Mouse (Mus musculus) embryonic facial prominence, embryonic 10.5 days (tissue): ENCODE measurements at regions not wholly inside any gene's neighbourhood (a gene's known extent, or its start where the extent isn't known, plus 50 kb on each side); places are given as distances from the start of the nearest gene placed in this dataset.

Source experiments
- DNase-seq: peaks from one replicate; pipeline ENCODE4 v3.0.0-alpha.2; 2017; ENCODE audit warnings: low spot score
- H3K27ac ChIP-seq: fragments of 300-500 bp; sonication (generic); replicated peaks from 2 replicates; pipeline ENCODE4 v1.5.1; 2016; ENCODE audit warnings: mild to moderate bottlenecking
- H3K27me3 ChIP-seq: fragments of 300-500 bp; sonication (generic); replicated peaks from 2 replicates; pipeline ENCODE4 v1.6.1; 2016; ENCODE audit warnings: low read depth, mild to moderate bottlenecking; ENCODE audit not compliant: poor library complexity, severe bottlenecking
- H3K36me3 ChIP-seq: fragments of 300-500 bp; sonication (generic); replicated peaks from 2 replicates; pipeline ENCODE4 v1.6.1; 2016; ENCODE audit warnings: mild to moderate bottlenecking, moderate library complexity
- H3K4me1 ChIP-seq: fragments of 300-500 bp; sonication (generic); 2 replicates; pipeline ENCODE4 v1.6.1; 2016
- H3K4me3 ChIP-seq: fragments of 300-500 bp; sonication (generic); 2 replicates; pipeline ENCODE4 v1.5.1; 2016; ENCODE audit warnings: mild to moderate bottlenecking, moderate library complexity
- H3K9me3 ChIP-seq: fragments of 300-500 bp; sonication (generic); 2 replicates; pipeline ENCODE4 v1.6.1; 2016; ENCODE audit warnings: mild to moderate bottlenecking
- WGBS: fragments of 180-500 bp; shearing (Covaris S2); methylation state at CpG from one replicate; pipeline ENCODE4 v1.1.7; 2016; 5-methylcytosine and 5-hydroxymethylcytosine counted together

DNA sequence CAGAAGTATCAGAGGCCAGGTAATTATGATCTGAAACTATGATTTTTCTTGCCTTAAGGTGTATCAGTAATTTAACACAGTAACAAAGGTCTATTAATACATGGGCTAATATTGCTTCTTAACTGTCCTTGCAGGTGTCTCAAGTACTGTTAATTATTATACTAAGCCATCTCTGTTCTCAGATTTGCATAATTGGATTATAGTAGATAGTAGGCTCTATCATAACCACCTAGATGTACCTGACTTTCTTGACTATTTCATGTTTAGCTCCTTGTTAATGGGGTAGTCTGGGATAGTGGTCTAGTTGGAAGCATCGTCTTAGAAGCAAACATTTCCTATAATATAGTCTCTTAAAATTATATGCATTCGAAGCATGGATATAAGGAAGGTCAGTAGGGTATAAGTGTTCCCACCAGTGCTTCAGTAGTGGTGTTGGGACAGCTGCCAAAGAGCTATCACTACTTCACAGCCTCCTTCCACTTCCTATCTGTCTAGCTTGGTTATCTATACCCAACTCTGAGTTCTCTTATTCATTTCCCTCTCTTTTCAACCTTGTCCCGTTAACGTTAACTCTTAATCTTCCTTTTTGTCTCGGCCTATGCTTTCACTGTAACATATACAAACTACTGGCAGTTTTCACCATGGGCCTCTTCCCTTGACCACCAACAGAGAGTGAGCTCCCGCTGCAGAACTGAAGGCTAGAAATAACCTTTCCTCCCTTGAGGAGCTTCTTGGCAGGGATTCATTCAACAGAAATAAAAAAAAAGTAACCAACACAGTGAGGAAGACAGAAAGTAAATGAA, 630.9 kb upstream of the Lcorl start:
- H3K27ac ChIP-seq, result no peak overlapping the region
- H3K36me3 ChIP-seq, result no peaks in the 10 kb centered on the region
- H3K9me3 ChIP-seq, result no peaks in the 10 kb centered on the region
- DNase-seq, result no peak
- 83% methylated on average over 6 of the region's 6 CpGs for WGBS
- no peaks in the 10 kb centered on the region for H3K27me3 ChIP-seq
- H3K4me3 ChIP-seq, result no peak overlapping the region
- H3K4me1 ChIP-seq, result no peaks in the 10 kb centered on the region

DNA sequence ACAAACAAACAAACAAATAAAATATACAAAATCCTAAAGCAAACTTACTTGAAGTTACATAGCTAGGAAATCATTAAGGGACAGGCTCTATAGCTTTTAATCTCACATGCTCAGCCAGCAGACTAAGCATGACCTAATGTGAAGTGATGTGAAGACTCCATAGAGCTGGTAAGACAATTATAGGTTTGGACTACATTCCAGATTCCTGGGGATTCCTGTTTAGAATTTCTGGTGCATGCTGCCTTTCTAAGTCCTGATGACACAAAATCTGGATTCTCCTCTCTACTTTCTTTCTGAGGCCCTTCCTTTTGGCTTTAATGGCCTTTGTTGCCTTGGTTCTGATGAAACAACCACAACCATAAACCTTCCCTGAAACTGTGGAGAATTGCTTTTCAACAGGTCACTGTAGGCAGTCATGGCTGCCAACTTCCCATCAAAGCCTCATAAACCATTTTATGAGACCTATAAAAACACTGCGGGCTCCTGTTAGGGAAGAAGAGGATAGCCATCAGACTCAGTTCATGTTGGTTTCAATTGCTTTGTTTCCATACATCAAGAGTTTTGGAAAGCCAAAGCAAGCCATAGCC, 629.4 kb upstream of the Lcorl start:
- Histone ChIP-seq H3K4me1 (no peaks in the 10 kb centered on the region), H3K27ac (no peak overlapping the region), H3K27me3 (no peaks in the 10 kb centered on the region), H3K9me3 (no peaks in the 10 kb centered on the region), H3K36me3 (no peaks in the 10 kb centered on the region), H3K4me3 (no peak overlapping the region)
- WGBS, result 94% methylated on average over 1 of the region's 1 CpGs
- DNase-seq, result no peak

DNA sequence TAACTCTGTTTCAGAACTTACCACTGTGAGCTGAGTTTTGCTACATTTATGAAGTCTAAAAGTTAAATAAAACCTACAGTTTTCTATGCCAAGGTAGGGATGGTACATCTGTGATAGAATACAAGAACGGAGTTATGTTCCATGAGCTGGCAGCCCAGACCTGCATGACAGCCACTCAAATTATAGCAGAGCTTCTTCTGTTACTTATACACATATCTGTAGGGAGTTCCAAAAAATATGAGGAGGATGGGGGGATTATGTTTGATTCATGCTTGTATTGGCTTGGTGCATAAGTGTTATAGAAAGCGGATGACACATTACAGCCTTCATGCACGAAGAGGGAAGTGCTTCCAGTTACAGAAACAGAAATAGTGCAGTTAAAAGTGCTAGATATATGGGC, 598.9 kb upstream of the Lcorl start:
- H3K9me3 ChIP-seq, result no peaks in the 10 kb centered on the region
- no peak for DNase-seq
- H3K4me1 ChIP-seq, result no peaks in the 10 kb centered on the region
- 93% methylated on average over 3 of the region's 3 CpGs for WGBS
- no peaks in the 10 kb centered on the region for H3K27me3 ChIP-seq
- H3K4me3 ChIP-seq, result no peak overlapping the region
- H3K27ac ChIP-seq, result no peak overlapping the region
- no peaks in the 10 kb centered on the region for H3K36me3 ChIP-seq

DNA sequence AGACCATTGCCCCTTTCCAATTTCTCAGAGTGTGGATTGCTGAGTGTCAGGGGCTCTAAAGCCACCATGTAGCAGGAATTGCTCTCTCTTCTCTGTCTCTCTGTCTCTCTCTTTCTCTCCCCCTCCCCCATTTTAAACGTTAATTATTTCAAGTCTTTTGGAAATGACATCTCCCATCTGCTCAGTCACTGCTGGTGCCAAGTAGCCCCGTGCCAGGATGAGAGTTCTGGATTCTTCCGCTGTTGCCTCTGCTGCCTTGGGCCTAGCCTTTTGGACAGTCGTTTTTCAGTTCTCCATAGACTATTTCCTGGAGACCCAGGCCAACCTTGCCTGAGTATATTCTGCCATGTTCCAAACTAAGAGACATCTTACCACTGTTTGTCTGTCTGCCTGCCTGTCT, 590.9 kb upstream of the Lcorl start:
- Histone ChIP-seq H3K27me3 (no peaks in the 10 kb centered on the region; the same call in 1 of the 2 replicates), H3K4me3 (no peak overlapping the region), H3K27ac (no peak overlapping the region), H3K36me3 (no peaks in the 10 kb centered on the region), H3K9me3 (no peaks in the 10 kb centered on the region), H3K4me1 (peaks cover 15% of the 10 kb centered on the region)
- no peak for DNase-seq
- WGBS, result 80% methylated on average over 4 of the region's 4 CpGs

DNA sequence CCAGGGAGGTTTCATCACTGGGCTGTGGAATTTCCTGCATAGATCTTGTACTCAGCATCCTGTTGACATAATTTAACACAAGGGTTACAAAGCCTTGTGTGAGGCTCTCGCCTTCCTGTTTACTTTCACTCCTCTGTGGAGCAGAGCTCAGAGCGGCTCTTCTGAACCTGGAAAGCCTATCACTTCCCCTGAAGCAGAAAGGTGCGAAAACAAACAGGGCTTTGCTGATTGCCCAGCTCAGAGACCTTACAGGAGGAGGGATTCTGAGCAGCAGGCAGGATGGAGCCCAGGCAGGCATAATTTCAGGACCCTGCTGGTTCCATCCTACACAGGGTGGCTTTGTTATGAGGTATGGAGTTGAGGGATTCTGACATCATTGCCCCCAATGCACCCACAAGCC, 588.4 kb upstream of the Lcorl start:
- 25% methylated on average over 3 of the region's 3 CpGs for WGBS

DNA sequence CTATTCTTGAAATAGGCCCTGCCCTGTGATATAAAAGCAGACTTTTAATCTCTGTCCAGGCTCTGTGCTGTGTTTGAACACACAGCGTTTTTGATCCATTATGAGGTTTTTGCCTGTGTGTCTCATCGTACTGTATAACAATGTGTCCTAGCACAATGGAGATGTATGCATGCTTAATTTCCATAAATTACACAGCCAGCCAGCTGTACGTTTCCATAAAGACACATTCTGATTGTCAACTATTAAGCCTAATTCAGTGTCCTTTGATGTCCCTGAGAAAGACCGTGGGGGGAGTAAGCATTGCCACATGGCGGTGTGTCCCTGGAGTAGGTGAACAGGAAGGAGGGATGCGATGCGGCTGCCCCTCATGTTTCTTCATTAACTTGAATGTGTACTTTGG, 587.7 kb upstream of the Lcorl start:
- Histone ChIP-seq H3K9me3 (no peaks in the 10 kb centered on the region), H3K4me1 (peaks cover 15% of the 10 kb centered on the region), H3K27me3 (no peaks in the 10 kb centered on the region; the same call in 1 of the 2 replicates), H3K36me3 (no peaks in the 10 kb centered on the region), H3K4me3 (no peak overlapping the region), H3K27ac (peak overlapping the region; percentile 63; the same call in 1 of the 2 replicates)
- WGBS, result 39% methylated on average over 7 of the region's 7 CpGs
- DNase-seq, result peak; percentile 51

More for the DNA sequence above, 588.4 kb upstream of the Lcorl start:
- Histone ChIP-seq H3K36me3 (no peaks in the 10 kb centered on the region), H3K27me3 (no peaks in the 10 kb centered on the region; the same call in 1 of the 2 replicates), H3K27ac (peak overlapping the region; percentile 63), H3K9me3 (no peaks in the 10 kb centered on the region), H3K4me3 (no peak overlapping the region), H3K4me1 (peaks cover 15% of the 10 kb centered on the region)
- peak; percentile 34 for DNase-seq

DNA sequence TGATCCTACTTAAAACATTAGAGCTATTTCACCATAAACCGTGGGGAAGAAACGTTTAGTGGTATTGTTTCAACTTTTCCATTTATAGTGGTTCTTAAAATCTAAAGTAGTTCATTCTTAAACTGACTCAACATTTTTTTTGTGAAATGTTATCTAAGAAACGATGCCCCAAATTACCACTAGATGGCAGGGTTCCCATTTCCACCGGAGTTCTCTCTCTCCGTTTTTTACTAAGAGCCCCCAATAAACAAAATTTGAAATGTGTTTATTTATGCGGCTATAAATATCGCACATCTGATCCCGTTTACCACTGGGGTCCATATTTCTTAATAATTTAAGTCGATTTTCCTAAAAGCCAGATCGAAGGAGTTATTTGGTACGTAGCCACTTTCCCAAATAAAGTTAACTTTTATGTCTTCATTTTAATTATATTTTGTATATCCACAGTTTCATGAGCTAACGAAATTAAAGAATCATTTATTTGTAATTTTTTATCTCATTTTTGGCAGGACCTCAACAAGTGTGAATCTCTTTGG, 586.5 kb upstream of the Lcorl start:
- H3K27ac ChIP-seq, result no peak overlapping the region
- WGBS, result 19% methylated on average over 12 of the region's 12 CpGs
- no peaks in the 10 kb centered on the region for H3K9me3 ChIP-seq
- no peaks in the 10 kb centered on the region; the same call in 1 of the 2 replicates for H3K27me3 ChIP-seq
- no peak overlapping the region for H3K4me3 ChIP-seq
- peaks cover 15% of the 10 kb centered on the region for H3K4me1 ChIP-seq
- H3K36me3 ChIP-seq, result no peaks in the 10 kb centered on the region
- no peak for DNase-seq

DNA sequence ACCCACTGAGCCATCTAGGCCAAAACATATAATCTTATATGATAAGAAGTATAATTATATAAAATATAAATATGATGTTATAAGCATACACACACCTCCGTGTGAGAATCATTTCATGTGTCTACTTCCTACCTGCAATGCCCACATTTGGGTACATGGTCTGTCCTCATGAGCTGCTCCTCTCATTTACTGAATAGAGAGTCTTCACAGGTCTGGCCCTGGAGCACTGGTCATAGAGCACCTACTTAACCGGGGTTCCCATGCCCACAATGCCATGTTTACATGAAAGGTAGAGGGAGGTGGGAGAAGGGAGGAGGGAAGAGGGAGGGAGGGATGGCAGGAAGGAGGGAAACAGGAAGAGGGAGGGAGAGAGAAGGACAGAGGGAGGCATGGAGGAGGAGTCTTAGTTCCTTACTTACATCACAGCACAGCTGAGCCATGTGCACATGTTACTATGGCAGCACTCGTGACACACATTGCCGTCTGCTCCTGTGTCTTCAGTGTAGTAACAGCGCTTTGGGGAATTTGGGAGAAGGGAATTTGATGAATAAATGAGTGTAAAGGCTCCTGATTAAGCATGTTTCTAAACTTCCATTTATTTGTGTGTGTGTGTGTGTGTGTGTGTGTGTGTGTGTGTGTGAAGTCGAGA, 585.3 kb upstream of the Lcorl start:
- Histone ChIP-seq H3K27me3 (no peaks in the 10 kb centered on the region; the same call in 1 of the 2 replicates), H3K27ac (no peak overlapping the region), H3K4me1 (peaks cover 15% of the 10 kb centered on the region), H3K4me3 (no peak overlapping the region), H3K9me3 (no peaks in the 10 kb centered on the region), H3K36me3 (no peaks in the 10 kb centered on the region)
- 86% methylated on average over 6 of the region's 6 CpGs for WGBS
- DNase-seq, result no peak

DNA sequence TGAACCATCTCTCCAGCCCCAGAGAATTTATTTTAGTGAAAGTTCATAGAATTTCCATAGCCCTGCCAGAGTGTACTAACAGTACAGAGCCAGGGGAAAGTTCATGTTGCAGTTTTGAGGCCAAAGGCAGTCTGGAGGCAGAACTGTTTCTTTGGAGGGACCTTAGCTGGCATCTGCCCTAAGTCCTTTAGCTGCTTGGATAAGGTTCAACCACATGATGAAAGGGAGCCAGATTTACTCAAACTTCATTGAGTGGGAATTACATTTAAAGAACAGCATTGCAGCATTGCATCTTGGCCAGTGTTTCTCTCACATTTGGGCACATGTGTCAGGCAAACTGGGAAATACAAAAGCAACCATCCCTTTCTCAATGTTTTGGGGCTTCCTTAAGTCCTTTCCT, 584.3 kb upstream of the Lcorl start:
- H3K36me3 ChIP-seq, result no peaks in the 10 kb centered on the region
- H3K9me3 ChIP-seq, result no peaks in the 10 kb centered on the region
- no peak overlapping the region for H3K27ac ChIP-seq
- peaks cover 15% of the 10 kb centered on the region for H3K4me1 ChIP-seq
- H3K27me3 ChIP-seq, result no peaks in the 10 kb centered on the region
- no peak overlapping the region for H3K4me3 ChIP-seq
- DNase-seq, result no peak

DNA sequence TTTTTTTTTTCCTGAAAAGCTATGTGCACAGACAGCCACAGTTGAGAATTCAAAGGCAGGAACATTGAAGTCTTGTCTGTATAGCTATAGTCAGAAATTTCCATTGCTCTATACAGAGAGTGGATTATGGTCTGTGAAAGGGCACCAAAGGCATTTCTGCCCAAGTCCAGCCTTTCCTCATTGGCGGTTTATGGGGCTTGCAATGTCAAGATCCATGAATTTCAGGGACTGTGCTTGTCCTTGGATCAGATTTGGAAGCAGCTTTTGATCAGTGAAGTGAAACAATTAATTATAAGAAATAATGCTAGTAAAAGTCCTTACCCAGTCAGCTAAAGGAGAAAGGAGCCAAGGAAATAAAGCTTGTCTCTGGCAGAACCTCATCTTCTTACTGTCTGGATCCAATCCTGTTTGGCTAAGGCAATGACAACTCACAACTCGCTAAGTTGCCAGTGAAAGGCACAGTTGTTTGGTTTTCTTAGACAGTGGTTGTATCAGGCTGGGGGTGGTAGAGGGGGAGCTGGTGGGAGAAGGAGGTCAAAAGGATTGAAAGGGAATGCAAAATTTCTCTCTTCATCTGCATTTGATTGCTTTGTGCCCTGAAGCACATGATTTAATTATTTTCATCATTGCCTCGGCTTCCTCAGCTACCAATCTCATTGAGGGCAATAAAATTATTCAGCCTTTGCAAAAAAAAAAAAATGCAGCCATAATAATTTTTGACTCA, 574.4 kb upstream of the Lcorl start:
- Histone ChIP-seq H3K36me3 (no peaks in the 10 kb centered on the region), H3K27ac (no peak overlapping the region), H3K9me3 (no peaks in the 10 kb centered on the region), H3K4me3 (no peak overlapping the region), H3K27me3 (no peaks in the 10 kb centered on the region), H3K4me1 (no peaks in the 10 kb centered on the region)
- no peak for DNase-seq
- 55% methylated on average over 3 of the region's 3 CpGs for WGBS

DNA sequence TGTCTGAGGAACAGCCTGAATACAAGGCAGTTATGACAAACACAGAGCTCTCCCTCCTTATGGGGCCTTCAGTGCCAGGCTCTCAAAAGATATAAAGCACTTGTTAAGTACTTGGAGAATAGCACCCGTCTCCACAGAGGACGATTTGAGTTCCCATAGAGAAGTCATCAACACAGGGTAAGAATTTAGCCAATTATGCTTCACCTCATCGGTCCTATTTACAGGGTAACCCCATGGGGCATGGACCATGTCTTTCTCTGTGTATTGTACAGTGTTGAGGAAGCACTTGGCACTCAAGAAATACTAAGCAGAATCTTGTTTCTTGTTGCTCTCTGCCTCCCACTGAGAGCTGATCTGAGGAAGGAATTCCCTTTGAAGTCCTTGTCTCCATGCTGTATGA, 565.3 kb upstream of the Lcorl start:
- 78% methylated on average over 3 of the region's 3 CpGs for WGBS
- Histone ChIP-seq H3K36me3 (no peaks in the 10 kb centered on the region), H3K27me3 (no peaks in the 10 kb centered on the region), H3K4me1 (no peaks in the 10 kb centered on the region), H3K4me3 (no peak overlapping the region), H3K27ac (no peak overlapping the region), H3K9me3 (no peaks in the 10 kb centered on the region)
- DNase-seq, result no peak

DNA sequence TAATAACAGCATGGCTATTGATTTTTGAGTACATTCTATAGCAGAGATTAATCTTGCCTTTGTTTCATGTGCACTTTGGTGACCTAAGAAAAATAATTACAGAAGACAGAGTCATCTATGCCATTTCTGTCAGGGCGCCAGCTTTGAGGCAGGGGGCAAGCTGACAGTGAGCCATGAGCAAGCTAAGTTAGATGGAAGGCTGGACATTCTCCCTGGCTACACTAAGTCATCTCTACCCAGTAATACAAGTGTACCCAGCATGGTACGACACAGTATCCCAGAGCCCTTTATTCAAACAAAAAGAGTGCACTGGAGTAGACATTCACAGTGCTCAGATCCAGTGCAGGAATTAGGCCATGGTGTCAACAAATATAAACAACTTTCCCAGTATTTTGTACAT, 549.6 kb upstream of the Lcorl start:
- no peak for DNase-seq
- 79% methylated on average over 2 of the region's 2 CpGs for WGBS
- H3K4me3 ChIP-seq, result no peak overlapping the region
- no peaks in the 10 kb centered on the region for H3K27me3 ChIP-seq
- H3K36me3 ChIP-seq, result no peaks in the 10 kb centered on the region
- no peak overlapping the region for H3K27ac ChIP-seq
- H3K4me1 ChIP-seq, result no peaks in the 10 kb centered on the region
- no peaks in the 10 kb centered on the region for H3K9me3 ChIP-seq
